Mouse (Mus musculus): ENCODE results near the gene Kantr.
"Not testable (repeated sequence)": the region's sequence is repeated elsewhere in the genome, so short reads cannot be mapped to it uniquely, and the experiment has no call there.

Gene Kantr

DNA sequence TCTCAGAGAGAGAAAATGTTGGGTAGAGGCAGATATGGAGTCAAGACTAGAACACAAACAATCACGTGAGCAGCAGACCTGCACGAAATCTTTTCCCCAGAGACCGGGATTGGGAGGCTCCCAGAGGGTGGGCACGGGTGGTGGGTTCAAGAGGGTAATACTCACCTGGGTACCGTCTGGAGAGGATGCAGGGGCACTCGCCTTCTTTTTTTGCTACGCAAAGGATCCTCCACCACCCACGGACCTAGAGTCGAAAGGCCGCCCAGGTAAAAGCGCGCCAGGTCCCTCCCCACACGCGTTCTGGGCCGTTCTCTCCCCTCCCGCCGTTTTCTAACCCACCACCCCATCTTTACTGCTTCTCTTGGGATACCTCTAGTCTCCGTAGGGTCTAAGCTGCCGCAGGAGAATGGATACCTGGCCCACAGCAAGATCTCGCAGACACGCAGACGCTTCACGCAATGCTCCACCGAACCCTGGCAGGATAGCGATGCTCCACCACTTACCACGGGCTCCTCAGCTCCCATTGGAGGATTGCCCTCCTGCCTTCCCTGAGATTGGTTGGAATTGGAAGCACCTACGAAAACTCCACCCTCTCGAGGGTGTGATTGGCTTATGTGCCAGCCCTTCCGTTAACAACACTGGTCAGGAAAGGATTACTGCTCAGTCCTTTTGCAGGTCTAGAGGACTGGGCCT is at the start of gene Kantr:
TSS of gene Kantr (minus strand) at position 500 of the 693 bp plus-strand sequence.
- peak; percentile 87 for DNase-seq (ENCODE audit: low spot score)

DNA sequence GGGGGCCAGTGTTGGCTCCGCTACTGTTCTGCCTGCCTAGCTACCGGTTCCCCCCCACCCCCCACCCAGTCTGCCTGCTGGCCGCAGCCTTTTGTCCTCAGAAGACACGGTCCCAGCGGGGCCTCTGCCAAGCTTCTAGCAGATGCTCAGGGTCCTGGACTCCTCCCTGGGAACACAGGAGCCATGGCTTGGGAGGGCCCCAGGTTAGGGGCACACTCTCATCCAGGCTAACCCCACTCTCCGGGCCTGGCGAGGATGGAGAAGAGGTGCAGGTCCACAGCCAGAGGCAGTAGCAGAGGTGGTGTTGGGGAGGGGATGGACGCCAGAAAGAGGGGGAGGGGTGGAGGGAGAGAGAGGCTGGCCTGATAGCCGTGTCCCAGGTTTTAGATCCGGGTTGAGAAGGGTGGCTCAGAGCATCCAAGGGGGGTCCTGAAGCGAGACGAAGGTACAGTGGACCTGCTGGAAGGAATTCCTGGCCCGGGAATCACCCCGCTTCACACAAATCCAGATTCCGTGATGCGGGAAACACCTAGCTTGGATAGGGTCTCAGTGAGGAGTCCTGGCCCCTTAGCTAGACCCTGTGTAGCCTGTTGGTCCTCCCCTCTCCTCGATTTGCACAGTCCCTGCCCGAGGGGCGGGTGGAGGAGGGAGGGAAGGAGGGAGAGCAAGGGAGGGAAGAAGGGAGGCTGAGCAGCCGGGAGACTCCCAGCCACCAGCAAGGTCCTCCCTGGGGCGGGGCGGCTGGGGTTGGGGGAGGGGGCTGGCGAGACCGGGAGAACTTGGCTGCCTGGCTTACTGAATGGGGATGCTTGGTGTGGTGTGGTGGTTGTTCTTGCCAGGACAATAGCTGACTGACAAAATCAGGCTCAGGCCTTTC is 41.3 kb upstream of the Kantr start, which contains the start of gene Gpr173:
TSS of gene Gpr173 (minus strand) at position 308 of the 877 bp plus-strand sequence.
- DNase-seq (ENCODE audit: low spot score): peak; percentile 69

DNA sequence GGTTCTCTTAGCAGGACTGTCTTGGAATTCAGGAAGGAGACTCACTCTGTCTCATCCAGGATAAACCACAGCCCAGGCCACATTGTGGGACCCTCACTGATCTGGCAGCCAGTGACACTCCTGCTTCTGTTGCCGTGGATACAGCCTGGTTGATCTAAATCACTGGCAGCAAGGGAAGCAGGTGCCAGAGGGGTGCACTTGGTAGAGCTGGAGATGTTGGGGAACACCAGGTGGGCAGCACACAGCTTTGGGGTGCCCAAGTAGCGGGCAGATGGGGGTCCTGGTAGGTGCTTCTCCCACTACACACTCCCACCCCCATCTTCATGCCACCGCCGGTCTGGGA is 40.7 kb upstream of the Kantr start:
- no peak for DNase-seq (ENCODE audit: low spot score)

GRCm38 (mm10) chrX:152366418-152366817 is 39.1 kb upstream of the Kantr start:
- DNase-seq (ENCODE audit: low spot score): no peak

- DNase-seq (ENCODE audit: low spot score): peak; percentile 72
Observed at GRCm38 (mm10) chrX:152352553-152353153, 25.4 kb upstream of the Kantr start.

GRCm38 (mm10) chrX:152347041-152347440 is 19.7 kb upstream of the Kantr start:
- DNase-seq (ENCODE audit: low spot score): no peak

- no peak for DNase-seq (ENCODE audit: low spot score)
Observed at GRCm38 (mm10) chrX:152346587-152346986, 19.3 kb upstream of the Kantr start.

- no peak for DNase-seq (ENCODE audit: low spot score)
Observed at GRCm38 (mm10) chrX:152342903-152343302, 15.6 kb upstream of the Kantr start.

GRCm38 (mm10) chrX:152342358-152342901 is 15.1 kb upstream of the Kantr start, which contains the start of gene Tspyl2:
Gene Tspyl2, minus strand, starts transcription at chrX:152342425.
- peak; percentile 92 for DNase-seq (ENCODE audit: low spot score)

GRCm38 (mm10) chrX:152341496-152341895 is 14.2 kb upstream of the Kantr start:
- DNase-seq (ENCODE audit: low spot score): peak; percentile 23

GRCm38 (mm10) chrX:152336546-152337332 is 9.4 kb upstream of the Kantr start:
- DNase-seq (ENCODE audit: low spot score): peak; percentile 92

GRCm38 (mm10) chrX:152336123-152336522 is 8.8 kb upstream of the Kantr start:
- not testable (repeated sequence) for DNase-seq (ENCODE audit: low spot score)

DNA sequence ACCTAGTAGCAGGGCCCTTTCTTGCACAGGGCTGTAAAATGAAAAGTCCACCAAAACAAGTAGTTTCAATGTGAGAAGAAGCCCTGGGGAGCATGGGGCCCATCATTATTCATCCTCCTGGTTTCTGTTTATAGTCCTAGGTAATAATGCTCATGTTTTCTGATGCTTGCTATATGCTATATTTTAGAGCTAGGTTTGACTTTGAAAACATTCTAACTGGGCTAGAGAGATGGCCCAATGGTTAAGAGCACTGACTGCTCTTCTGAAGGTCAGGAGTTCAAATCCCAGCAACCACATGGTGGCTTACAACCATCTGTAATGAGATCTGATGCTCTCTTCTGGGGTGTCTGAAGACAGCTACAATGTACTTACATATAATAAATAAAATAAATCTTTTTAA is 2.1 kb upstream of the Kantr start:
- not testable (repeated sequence) for DNase-seq (ENCODE audit: low spot score)

DNA sequence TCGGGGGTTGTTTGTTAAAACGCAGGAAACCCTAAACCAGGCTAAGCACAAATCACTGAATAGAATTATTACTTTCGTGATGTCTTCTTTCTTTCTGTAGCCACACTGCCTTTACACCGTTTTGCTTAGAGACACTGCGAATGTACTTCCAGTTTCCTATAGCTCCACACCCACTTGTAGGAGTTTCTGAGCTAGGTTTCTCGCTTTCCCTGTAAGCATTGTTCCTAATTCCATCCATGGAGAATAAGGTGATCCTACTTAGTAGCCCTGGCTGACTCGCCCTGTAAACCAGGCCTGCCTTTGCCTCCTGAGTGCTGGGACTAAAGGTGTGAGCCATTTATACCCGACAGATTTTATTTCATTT is 376 bp upstream of the Kantr start:
- no peak for DNase-seq (ENCODE audit: low spot score)

DNA sequence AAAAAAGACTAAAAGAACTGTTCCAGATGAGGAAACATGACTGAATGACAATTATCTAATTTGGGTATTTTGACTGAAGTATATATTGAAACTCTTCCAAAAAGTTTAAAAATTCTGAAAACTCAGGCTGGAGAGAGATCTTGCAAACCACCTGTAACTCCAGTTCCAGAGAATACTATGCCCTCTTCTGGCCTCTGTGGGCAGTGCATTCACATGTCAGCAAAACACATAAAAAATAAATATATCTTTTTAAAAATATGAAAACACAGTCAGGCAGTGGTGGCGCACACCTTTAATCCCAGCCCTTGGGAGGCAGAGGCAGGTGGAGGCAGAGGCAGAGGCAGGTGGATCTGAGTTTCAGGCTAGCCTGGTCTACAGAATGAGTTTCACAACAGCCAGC is 3.7 kb downstream of the Kantr start:
- no peak for DNase-seq (ENCODE audit: low spot score)

DNA sequence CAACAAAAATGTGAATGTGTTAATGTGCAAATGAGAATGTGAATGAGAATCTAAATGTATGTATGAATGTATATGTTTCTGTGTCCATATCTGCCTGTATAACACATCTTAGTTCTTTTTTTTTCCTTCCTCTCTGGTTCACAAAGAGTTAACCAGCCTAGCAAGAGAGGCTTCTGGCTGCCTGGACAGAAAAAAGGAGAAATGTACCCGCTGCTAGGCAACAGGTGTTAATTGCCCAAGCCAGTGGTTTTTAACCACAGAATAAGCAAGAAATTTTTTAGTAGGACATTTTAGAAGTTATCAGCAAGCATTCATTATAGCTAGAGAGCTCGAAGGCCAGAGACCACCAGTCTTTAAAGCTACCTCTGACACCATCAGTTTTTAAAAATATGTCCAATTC is 4.5 kb downstream of the Kantr start:
- no peak for DNase-seq (ENCODE audit: low spot score)

GRCm38 (mm10) chrX:152320535-152320934 is 6.8 kb downstream of the Kantr start:
- no peak for DNase-seq (ENCODE audit: low spot score)

DNA sequence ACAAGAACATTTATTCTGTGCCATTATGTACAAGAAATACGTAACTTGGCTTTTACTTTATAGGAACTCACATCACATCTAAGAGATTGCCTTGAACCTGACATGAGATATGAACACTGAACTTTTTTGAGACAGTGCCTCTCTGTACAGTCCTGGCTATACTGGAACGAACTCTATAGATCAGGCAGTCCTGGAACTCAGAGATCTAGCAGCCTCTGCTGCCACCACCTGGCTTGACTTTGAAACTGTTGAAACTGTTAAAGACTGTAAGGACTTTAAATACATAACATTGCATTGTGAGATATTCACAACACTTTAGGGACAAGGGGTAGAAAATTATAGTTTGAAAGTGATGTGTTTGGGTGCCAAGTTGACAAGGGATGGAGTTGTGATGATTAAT is 19.4 kb downstream of the Kantr start:
- DNase-seq (ENCODE audit: low spot score): peak; percentile 26

DNA sequence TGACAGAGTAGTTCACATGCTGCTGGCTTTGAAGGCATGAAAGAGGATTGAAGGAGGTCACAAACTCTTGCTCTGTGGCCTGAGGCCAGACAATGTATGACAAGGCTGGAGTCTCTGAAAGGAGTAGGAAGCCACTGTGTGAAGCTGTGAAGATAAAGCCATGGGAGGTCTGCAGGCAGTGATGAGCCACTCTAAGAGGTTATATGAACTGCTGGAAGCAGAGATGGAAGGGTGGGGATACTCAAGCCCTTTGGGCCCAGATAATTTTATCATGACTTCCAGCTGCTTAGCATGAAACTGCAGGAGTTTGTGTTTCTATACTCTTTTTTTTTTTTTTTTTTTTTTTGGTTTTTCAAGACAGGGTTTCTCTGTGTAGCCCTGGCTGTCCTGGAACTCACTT is 19.9 kb downstream of the Kantr start:
- DNase-seq (ENCODE audit: low spot score): no peak

GRCm38 (mm10) chrX:152306224-152306623 is 21.1 kb downstream of the Kantr start:
- no peak for DNase-seq (ENCODE audit: low spot score)

DNA sequence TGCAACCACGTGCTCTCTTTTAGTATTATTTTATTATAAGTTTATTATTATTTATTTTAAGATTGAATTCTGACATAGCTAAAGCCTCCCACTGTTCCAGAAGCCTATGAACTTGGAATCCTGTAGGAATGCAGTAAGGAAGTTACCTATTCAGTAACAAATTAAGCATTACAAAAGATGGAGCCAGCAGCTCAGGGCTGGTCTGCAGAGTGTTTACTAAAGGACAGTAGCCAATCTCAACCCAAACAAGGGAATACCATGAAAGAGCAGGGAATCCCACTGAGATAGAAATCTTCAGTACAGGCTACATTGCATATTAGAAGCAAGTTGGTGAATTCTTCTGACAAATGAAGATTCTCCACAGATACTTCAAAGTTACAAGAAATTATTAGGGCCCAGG is 40.3 kb downstream of the Kantr start:
- not testable (repeated sequence) for DNase-seq (ENCODE audit: low spot score)

DNA sequence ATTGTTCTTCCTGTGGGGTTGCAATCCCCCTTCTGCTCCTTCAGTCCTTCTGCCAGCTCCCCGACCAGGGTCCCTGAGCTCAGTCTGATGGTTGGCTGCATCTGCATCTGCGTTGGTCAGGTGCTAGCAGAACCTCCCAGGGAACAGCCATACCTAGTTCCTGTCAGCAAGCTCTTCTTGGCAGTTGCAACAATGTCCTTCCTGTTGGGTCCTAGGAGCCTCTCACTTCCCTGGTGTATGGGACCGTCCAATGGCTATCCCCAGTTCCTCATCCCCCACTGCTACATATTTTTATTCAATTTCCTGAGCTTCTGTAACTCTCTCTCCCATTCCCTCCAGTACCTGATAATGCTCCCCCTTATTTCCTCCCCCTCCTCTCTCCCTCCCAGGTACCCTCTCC is 42.5 kb downstream of the Kantr start:
- DNase-seq (ENCODE audit: low spot score): no peak

All from MN1 (cell line).